In the genomic region with DNA sequence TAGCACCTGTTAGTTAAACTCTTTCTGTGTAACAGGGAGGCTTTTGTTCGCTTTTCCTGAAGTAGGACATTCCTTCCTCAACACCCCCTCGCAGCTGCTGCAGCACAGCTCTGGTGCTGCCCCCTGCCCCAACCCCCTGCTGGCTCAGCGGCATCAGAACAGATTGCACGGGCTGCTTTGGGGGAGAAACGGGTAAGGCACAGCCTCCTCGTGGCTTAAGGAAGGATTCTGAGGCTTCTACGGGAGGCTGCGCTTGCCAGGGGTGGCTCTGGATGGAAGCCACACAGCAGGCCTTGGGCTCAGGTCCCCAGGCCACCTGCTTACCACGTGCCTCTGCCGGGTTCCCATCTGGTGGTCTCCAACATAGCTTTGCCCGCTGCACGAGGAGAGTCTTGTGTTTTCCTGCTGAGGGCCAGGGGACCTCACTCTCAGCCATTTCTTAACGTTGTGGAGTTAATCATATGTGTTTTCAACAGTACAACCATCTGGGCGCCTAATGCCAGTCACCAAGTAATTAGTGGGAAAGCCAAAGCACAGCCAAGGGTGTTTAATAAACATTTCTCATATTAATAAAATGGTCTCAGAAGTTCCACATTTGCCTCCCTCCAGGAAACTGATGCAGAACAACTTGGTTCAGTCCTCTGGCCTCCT, we compare ENCODE assay signal across 12 mouse cellular contexts.
A peak's percentile ranks its signal among the peaks of the same experiment; 100 is the strongest.
DNase-seq lines count a peak whose midpoint lies in the region; ATAC-seq lines count a peak whose summit lies in the region.
"Had no signal": no experiment of that assay in that cellular context is flagged by ENCODE, and none has a peak within 500 bp of the region (broad histone marks: within the 10 kb centered on the region; RNA-seq: fewer than 3 reads in every experiment).

No protein-coding gene starts in this region.

- 40% methylated on average over 14 of the region's 14 CpGs for WGBS in forebrain, embryonic 13.5 days
- WGBS in heart, embryonic 12.5 days, result 52% methylated on average over 14 of the region's 14 CpGs

- no peaks in the 10 kb centered on the region for H3K36me3 ChIP-seq in forebrain, embryonic 13.5 days (ENCODE audit: poor library complexity, severe bottlenecking)
- no peaks in the 10 kb centered on the region for H3K36me3 ChIP-seq in heart, embryonic 12.5 days

- H3K4me2 ChIP-seq in forebrain, embryonic 13.5 days, result no peak overlapping the region
- H3K4me2 ChIP-seq in heart, embryonic 12.5 days, result no peak overlapping the region

- no peak for ATAC-seq in frontal cortex, adult (ENCODE audit: low TSS enrichment)
- ATAC-seq in forebrain, embryonic 13.5 days, result peak; percentile 61
- no peak for ATAC-seq in heart, embryonic 12.5 days (ENCODE audit: insufficient number of reproducible peaks, low FRiP score)
- ATAC-seq: intestine, postnatal 0 days; liver, postnatal 0 days had no signal

- H3K9me3 ChIP-seq in forebrain, embryonic 13.5 days (replicated peaks), result no peaks in the 10 kb centered on the region
- no peaks in the 10 kb centered on the region for H3K9me3 ChIP-seq in heart, embryonic 12.5 days (replicated peaks)

- no peak overlapping the region for H3K4me3 ChIP-seq in forebrain, embryonic 13.5 days
- H3K4me3 ChIP-seq in heart, embryonic 12.5 days, result no peak overlapping the region
- H3K4me3 ChIP-seq: gastrocnemius, adult 2 months had no signal

- H3K27me3 ChIP-seq in forebrain, embryonic 13.5 days, result no peaks in the 10 kb centered on the region
- no peaks in the 10 kb centered on the region for H3K27me3 ChIP-seq in heart, embryonic 12.5 days (replicated peaks)

- H3K4me1 ChIP-seq in forebrain, embryonic 13.5 days, result peaks cover 6% of the 10 kb centered on the region; the same call in 1 of the 2 replicates
- H3K4me1 ChIP-seq in heart, embryonic 12.5 days (replicated peaks), result no peaks in the 10 kb centered on the region

- peak; percentile 10 to 20 for DNase-seq in frontal cortex, postnatal 36 days (ENCODE audit: low spot score in 2 of 2)
- peak; percentile 29 to 63 for DNase-seq in left cerebral cortex, postnatal 10 days (ENCODE audit: extremely low spot score in 1 of 2, low spot score in 2 of 2)
- DNase-seq in retina, postnatal 1 day, result peak; percentile 88
- no peak for DNase-seq in spleen, postnatal 10 days (ENCODE audit: low spot score in 2 of 2)
- DNase-seq in embryo, embryonic 9.5 days (ENCODE audit: extremely low spot score), result no peak
- DNase-seq: cerebellum, adult 2 months; gastrocnemius, adult 2 months; liver, postnatal 0 days had no signal

- H3K27ac ChIP-seq in forebrain, embryonic 13.5 days, result no peak overlapping the region; the same call in 1 of the 2 replicates
- no peak overlapping the region for H3K27ac ChIP-seq in heart, embryonic 12.5 days (ENCODE audit: poor library complexity, severe bottlenecking)
- H3K27ac ChIP-seq: gastrocnemius, adult 2 months had no signal

- no peak overlapping the region for H3K9ac ChIP-seq in forebrain, embryonic 13.5 days
- no peak overlapping the region for H3K9ac ChIP-seq in heart, embryonic 12.5 days
- H3K9ac ChIP-seq: liver, postnatal 0 days had no signal

- intact Hi-C loops in left cerebral cortex, postnatal 10 days (cut with DNase I), result no loop called here

Comparison
In these comparisons a context has a peak if more than half of its experiments do, and no peak if none do; other contexts are left out.
1. DNase-seq: peak in frontal cortex, postnatal 36 days (2 of 2), left cerebral cortex, postnatal 10 days (2 of 2) and retina, postnatal 1 day (single experiment); none in spleen, postnatal 10 days (0 of 2) and embryo, embryonic 9.5 days (single experiment).